ENCODE assay signal across 21 mouse cellular contexts in genomic region chr10:96595435-96596132, GRCm38 (mm10). TPM values are rescaled to one million over a fixed set of nuclear protein-coding genes. Genes with fewer than 3 reads are reported as not detected.
A peak's percentile ranks its signal among the peaks of the same experiment; 100 is the strongest.
DNase-seq lines count a peak whose midpoint lies in the region; ATAC-seq lines count a peak whose summit lies in the region.
"Had no signal": no experiment of that assay in that cellular context is flagged by ENCODE, and none has a peak within 500 bp of the region (broad histone marks: within the 10 kb centered on the region; RNA-seq: fewer than 3 reads in every experiment).

No protein-coding gene starts in this region.

- no peaks in the 10 kb centered on the region for H3K27me3 ChIP-seq in heart, embryonic 10.5 days (ENCODE audit: insufficient read depth, poor library complexity, severe bottlenecking)
- no peaks in the 10 kb centered on the region for H3K27me3 ChIP-seq in hindbrain, embryonic 12.5 days
- H3K27me3 ChIP-seq: forebrain, embryonic 13.5 days; heart, embryonic 13.5 days; hindbrain, embryonic 13.5 days; Patski had no signal

- WGBS in heart, embryonic 10.5 days: 85% methylated on average over 10 of the region's 10 CpGs
- WGBS in hindbrain, embryonic 12.5 days: 85% methylated on average over 10 of the region's 10 CpGs

- H3K9me3 ChIP-seq in heart, embryonic 10.5 days: no peaks in the 10 kb centered on the region
- H3K9me3 ChIP-seq in hindbrain, embryonic 12.5 days (replicated peaks): no peaks in the 10 kb centered on the region
- H3K9me3 ChIP-seq: embryonic facial prominence, embryonic 10.5 days; forebrain, embryonic 13.5 days; heart, embryonic 13.5 days; hindbrain, embryonic 13.5 days had no signal

- no peak overlapping the region for H3K4me3 ChIP-seq in heart, embryonic 10.5 days
- H3K4me3 ChIP-seq in hindbrain, embryonic 12.5 days: no peak overlapping the region
- H3K4me3 ChIP-seq: embryonic facial prominence, embryonic 10.5 days; forebrain, embryonic 13.5 days; heart, embryonic 13.5 days; hindbrain, embryonic 13.5 days had no signal

- no peak overlapping the region for H3K9ac ChIP-seq in hindbrain, embryonic 12.5 days
- H3K9ac ChIP-seq: forebrain, embryonic 13.5 days; forebrain, postnatal 0 days; heart, embryonic 13.5 days; hindbrain, embryonic 13.5 days had no signal

- H3K4me1 ChIP-seq in heart, embryonic 10.5 days: no peaks in the 10 kb centered on the region
- H3K4me1 ChIP-seq in hindbrain, embryonic 12.5 days: no peaks in the 10 kb centered on the region
- H3K4me1 ChIP-seq: embryonic facial prominence, embryonic 10.5 days; forebrain, embryonic 13.5 days; heart, embryonic 13.5 days; hindbrain, embryonic 13.5 days had no signal

- H3K27ac ChIP-seq in heart, embryonic 10.5 days: no peak overlapping the region
- H3K27ac ChIP-seq in hindbrain, embryonic 12.5 days: no peak overlapping the region
- H3K27ac ChIP-seq: embryonic facial prominence, embryonic 10.5 days; forebrain, embryonic 13.5 days; heart, embryonic 13.5 days; hindbrain, embryonic 13.5 days; hindbrain, postnatal 0 days had no signal

- peak; percentile 68 for ATAC-seq in common myeloid progenitor, adult 5-6 weeks (replicated peaks; ENCODE audit: low read depth, poor library complexity, severe bottlenecking)
- ATAC-seq in megakaryocyte progenitor cell, adult 5-6 weeks (replicated peaks; ENCODE audit: poor library complexity): peak; percentile 46
- no peak for ATAC-seq in hindbrain, embryonic 12.5 days (ENCODE audit: low FRiP score)
- ATAC-seq: activated CD4-positive, CD25-positive, alpha-beta regulatory T cell, adult 4 months; forebrain, embryonic 13.5 days; forebrain, postnatal 0 days; hindbrain, postnatal 0 days; Patski had no signal

- no peaks in the 10 kb centered on the region for H3K36me3 ChIP-seq in heart, embryonic 10.5 days
- H3K36me3 ChIP-seq in hindbrain, embryonic 12.5 days: no peaks in the 10 kb centered on the region
- H3K36me3 ChIP-seq: embryonic facial prominence, embryonic 10.5 days; heart, embryonic 13.5 days; hindbrain, embryonic 13.5 days had no signal

- DNase-seq in spleen, postnatal 36 days (ENCODE audit: low spot score in 2 of 2): peak; percentile 60 to 61
- DNase-seq in spleen, postnatal 4 days (ENCODE audit: low spot score in 2 of 2): no peak
- DNase-seq in urinary bladder, adult 18-20 months (ENCODE audit: low spot score in 2 of 2): no peak
- DNase-seq in heart, embryonic 10.5 days (ENCODE audit: low spot score): no peak
- DNase-seq: adrenal gland, postnatal 14 days; cerebellum, adult 11-12 months; cerebellum, adult 9-10 months; cerebellum, postnatal 25 days; forebrain, postnatal 0 days; gastrocnemius, postnatal 14 days; heart, postnatal 36 days had no signal

- no peak overlapping the region for H3K4me2 ChIP-seq in hindbrain, embryonic 12.5 days (replicated peaks)
- H3K4me2 ChIP-seq: forebrain, embryonic 13.5 days; heart, embryonic 13.5 days; hindbrain, embryonic 13.5 days had no signal

RNA-seq across cellular contexts. Expression of gene Btg1, which starts 21.2 kb away (rescaled TPM):
- 41.2 and 44.4 TPM in 2 replicates for total RNA-seq in common myeloid progenitor, adult 5-6 weeks (2017)
- 35.2 and 37.5 TPM in 2 replicates for total RNA-seq in megakaryocyte progenitor cell, adult 5-6 weeks (2015)
- 31.5 and 34.6 TPM in 2 replicates for total RNA-seq in megakaryocyte progenitor cell, adult 5-6 weeks (2017)
- 23.3 and 24.2 TPM in 2 replicates for polyA plus RNA-seq in heart, embryonic 10.5 days (2016; fragmentation: Nextera tagmentation; extraction: Ambion mirVana)
- polyA plus RNA-seq in hindbrain, embryonic 12.5 days (2016; fragmentation: Nextera tagmentation; extraction: Ambion mirVana): 69.1 and 69.6 TPM in 2 replicates

Comparison
In these comparisons a context has a peak if more than half of its experiments do, and no peak if none do; other contexts are left out.
1. DNase-seq: peak in spleen, postnatal 36 days (2 of 2); none in spleen, postnatal 4 days (0 of 2), urinary bladder, adult 18-20 months (0 of 2) and heart, embryonic 10.5 days (single experiment).